Mouse (Mus musculus) lung, postnatal 0 days (tissue): ENCODE measurements around the gene Ufd1.

ENCODE experiments used
- CTCF ChIP-seq: IDR thresholded peaks from 2 replicates; pipeline ENCODE4 v1.5.1; 2016; ENCODE audit warnings: antibody characterized with exemption, mild to moderate bottlenecking
- EP300 ChIP-seq: IDR thresholded peaks from 2 replicates; pipeline ENCODE4 v1.6.1; 2016; ENCODE audit warnings: antibody characterized with exemption, mild to moderate bottlenecking, control low read depth

DNA sequence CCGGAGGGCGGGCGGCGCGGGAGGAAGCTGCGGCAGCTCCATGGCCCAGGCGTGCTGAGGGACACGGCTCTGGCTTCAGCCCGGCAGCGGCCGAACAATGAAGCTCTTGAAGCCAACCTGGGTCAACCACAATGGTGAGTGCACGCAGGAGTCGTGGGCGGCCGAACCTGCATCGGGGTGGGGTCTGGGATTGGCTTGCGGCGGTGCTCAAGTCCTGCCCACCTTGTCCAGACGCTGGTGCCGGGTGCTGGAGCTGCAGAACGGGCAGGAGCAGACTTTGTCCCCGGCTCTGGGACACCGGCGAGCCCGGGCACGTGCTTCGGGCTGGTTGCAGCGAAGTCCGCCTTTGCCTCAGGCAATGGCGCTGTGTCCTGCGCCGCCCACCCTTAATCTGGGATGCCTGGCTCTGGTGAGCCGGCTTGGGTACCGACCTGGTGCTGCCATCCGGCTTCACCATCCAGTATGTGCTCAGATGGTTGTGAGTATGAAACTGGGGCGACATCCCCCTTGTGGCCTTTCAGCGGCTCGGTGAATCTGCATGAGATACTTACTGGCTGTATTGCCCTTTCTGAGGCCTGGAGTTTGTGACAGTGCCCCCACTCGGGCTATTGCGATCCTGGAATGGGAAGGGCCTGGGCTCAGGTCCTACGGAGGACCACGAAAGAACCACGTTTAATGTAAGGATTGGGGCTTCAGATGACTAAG is 66.0 kb downstream of the Ufd1 start:
- TF ChIP-seq CTCF: peak; percentile 66
- TF ChIP-seq EP300: no peak
